Mouse (Mus musculus): Measurements from ENCODE around the gene Fyb. TPM values are rescaled to one million over a fixed set of nuclear protein-coding genes. Genes with fewer than 3 reads are reported as not detected.

The Fyb gene
- total and polyA plus RNA-seq, 2 experiments from 2014 or later = 2.2 to 3.6 TPM

GRCm38 (mm10) chr15:6570876-6571275 is 48.2 kb downstream of the Fyb start:
- H3K4me2 ChIP-seq (ENCODE audit: low read depth, low read length, poor library complexity, severe bottlenecking) = no peak overlapping the region
- no peaks in the 10 kb centered on the region for H3K4me1 ChIP-seq (ENCODE audit: insufficient read depth, low read length)
- 8% methylated on average over 7 of the region's 7 CpGs for WGBS
- peak; percentile 92 for TF ChIP-seq CTCF (IDR thresholded peaks at IDR 0.05)
- no peak overlapping the region for H3K9ac ChIP-seq (replicated peaks; ENCODE audit: low read length, poor library complexity, severe bottlenecking)
- no peak overlapping the region for H3K27ac ChIP-seq (ENCODE audit: low read depth, low read length)
- H3K4me3 ChIP-seq (ENCODE audit: low read depth, low read length) = no peak overlapping the region
- no peaks in the 10 kb centered on the region for H3K9me3 ChIP-seq (ENCODE audit: low read length)
- no peaks in the 10 kb centered on the region for H3K36me3 ChIP-seq (ENCODE audit: insufficient read depth, low read length)
- ATAC-seq (ENCODE audit: low FRiP score) = peak; percentile 75
- no peaks in the 10 kb centered on the region for H3K27me3 ChIP-seq (ENCODE audit: insufficient read depth, low read length)
- DNase-seq (ENCODE audit: low spot score) = peak; percentile 67

DNA sequence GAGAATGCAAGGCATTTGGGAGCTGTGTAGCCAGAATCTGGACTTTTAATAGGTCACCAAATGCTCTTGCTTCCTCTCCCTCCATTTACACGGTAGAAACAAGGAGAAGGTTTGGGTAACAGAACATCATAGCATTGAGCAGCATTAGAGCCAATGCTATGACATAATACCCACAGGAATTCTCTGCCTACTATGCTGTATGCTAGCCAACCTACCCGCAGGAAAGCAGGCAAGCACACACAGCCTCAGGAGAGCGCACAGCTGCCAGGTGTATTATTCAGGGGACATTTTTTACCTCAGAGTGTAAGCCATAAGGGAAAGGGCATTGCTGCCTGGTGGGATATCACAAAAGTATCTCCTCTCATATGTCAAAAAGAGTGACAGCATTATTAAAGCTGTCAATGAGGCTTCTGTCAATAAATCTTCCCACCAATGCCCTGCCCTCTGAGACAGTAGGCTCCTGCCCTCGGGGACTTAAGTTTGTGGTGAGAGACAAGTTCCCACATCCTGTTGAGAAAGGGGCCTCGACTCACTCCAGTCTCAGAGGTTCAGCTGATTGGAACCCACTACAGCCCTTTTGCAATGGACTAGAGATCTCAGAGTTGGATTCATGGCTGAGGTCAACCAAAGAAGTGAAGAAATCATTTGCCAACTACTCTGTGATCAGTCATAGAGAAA is 51.8 kb downstream of the Fyb start:
- WGBS = 53% methylated on average over 5 of the region's 5 CpGs
- Histone ChIP-seq H3K27ac (ENCODE audit: low read depth, low read length) (no peak overlapping the region), H3K36me3 (ENCODE audit: insufficient read depth, low read length) (no peaks in the 10 kb centered on the region), H3K9me3 (ENCODE audit: low read length) (no peaks in the 10 kb centered on the region), H3K4me3 (ENCODE audit: low read depth, low read length) (no peak overlapping the region), H3K4me2 (ENCODE audit: low read depth, low read length, poor library complexity, severe bottlenecking) (no peak overlapping the region), H3K9ac (replicated peaks; ENCODE audit: low read length, poor library complexity, severe bottlenecking) (no peak overlapping the region), H3K4me1 (ENCODE audit: insufficient read depth, low read length) (no peaks in the 10 kb centered on the region), H3K27me3 (ENCODE audit: insufficient read depth, low read length) (no peaks in the 10 kb centered on the region)
- no peak for TF ChIP-seq CTCF (IDR thresholded peaks at IDR 0.05)
- ATAC-seq (ENCODE audit: low FRiP score) = no peak
- no peak for DNase-seq (ENCODE audit: low spot score)

- Histone ChIP-seq H3K4me3 (ENCODE audit: low read depth, low read length) (no peak overlapping the region), H3K27ac (ENCODE audit: low read depth, low read length) (no peak overlapping the region), H3K36me3 (ENCODE audit: insufficient read depth, low read length) (no peaks in the 10 kb centered on the region), H3K4me2 (ENCODE audit: low read depth, low read length, poor library complexity, severe bottlenecking) (no peak overlapping the region), H3K9ac (replicated peaks; ENCODE audit: low read length, poor library complexity, severe bottlenecking) (no peak overlapping the region), H3K4me1 (ENCODE audit: insufficient read depth, low read length) (no peaks in the 10 kb centered on the region), H3K9me3 (ENCODE audit: low read length) (no peaks in the 10 kb centered on the region), H3K27me3 (ENCODE audit: insufficient read depth, low read length) (no peaks in the 10 kb centered on the region)
- no peak for DNase-seq (ENCODE audit: low spot score)
- no peak for ATAC-seq (ENCODE audit: low FRiP score)
- TF ChIP-seq CTCF (IDR thresholded peaks at IDR 0.05) = no peak
- 70% methylated on average over 9 of the region's 9 CpGs for WGBS
Measured at GRCm38 (mm10) chr15:6577971-6578370, 55.3 kb downstream of the Fyb start.

GRCm38 (mm10) chr15:6578654-6579053 is 56.0 kb downstream of the Fyb start:
- H3K4me2 ChIP-seq (ENCODE audit: low read depth, low read length, poor library complexity, severe bottlenecking) = no peak overlapping the region
- H3K9me3 ChIP-seq (ENCODE audit: low read length) = no peaks in the 10 kb centered on the region
- no peak for TF ChIP-seq CTCF (IDR thresholded peaks at IDR 0.05)
- H3K9ac ChIP-seq (replicated peaks; ENCODE audit: low read length, poor library complexity, severe bottlenecking) = no peak overlapping the region
- no peaks in the 10 kb centered on the region for H3K4me1 ChIP-seq (ENCODE audit: insufficient read depth, low read length)
- DNase-seq (ENCODE audit: low spot score) (no peak), ATAC-seq (ENCODE audit: low FRiP score) (no peak)
- no peak overlapping the region for H3K4me3 ChIP-seq (ENCODE audit: low read depth, low read length)
- no peak overlapping the region for H3K27ac ChIP-seq (ENCODE audit: low read depth, low read length)
- WGBS = 85% methylated on average over 2 of the region's 2 CpGs
- H3K27me3 ChIP-seq (ENCODE audit: insufficient read depth, low read length) = no peaks in the 10 kb centered on the region
- no peaks in the 10 kb centered on the region for H3K36me3 ChIP-seq (ENCODE audit: insufficient read depth, low read length)

DNA sequence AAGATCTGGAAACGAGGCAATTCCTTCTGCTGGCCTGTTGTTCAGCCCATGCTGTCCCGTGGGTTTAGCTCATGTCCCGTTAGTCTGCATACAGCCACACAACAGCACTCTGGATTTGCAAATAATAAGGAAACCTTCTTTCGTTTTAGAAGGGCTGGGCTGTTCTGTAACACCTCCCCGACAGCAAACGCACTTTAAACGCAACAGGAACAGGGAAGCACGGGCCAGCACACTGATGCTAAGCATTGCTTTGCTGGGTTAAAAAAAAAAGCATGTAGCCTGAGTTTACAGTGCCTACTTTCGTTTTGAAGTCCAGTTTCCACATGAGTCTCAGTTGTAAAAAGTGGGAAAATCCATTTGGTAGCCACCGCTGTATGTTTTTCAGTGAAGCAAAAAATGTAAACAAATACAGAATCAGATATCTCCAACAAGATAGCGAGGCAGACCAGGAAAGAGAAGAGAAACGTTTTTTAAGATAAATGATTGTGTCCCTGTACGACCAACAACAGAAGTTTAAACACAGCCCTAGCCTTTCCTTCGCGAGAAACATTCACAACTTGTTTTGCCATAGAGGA is 56.6 kb downstream of the Fyb start:
- ATAC-seq (ENCODE audit: low FRiP score) = no peak
- H3K27me3 ChIP-seq (ENCODE audit: insufficient read depth, low read length) = no peaks in the 10 kb centered on the region
- no peaks in the 10 kb centered on the region for H3K36me3 ChIP-seq (ENCODE audit: insufficient read depth, low read length)
- H3K9me3 ChIP-seq (ENCODE audit: low read length) = no peaks in the 10 kb centered on the region
- DNase-seq (ENCODE audit: low spot score) = no peak
- no peak overlapping the region for H3K27ac ChIP-seq (ENCODE audit: low read depth, low read length)
- no peak overlapping the region for H3K4me2 ChIP-seq (ENCODE audit: low read depth, low read length, poor library complexity, severe bottlenecking)
- H3K4me3 ChIP-seq (ENCODE audit: low read depth, low read length) = no peak overlapping the region
- H3K9ac ChIP-seq (replicated peaks; ENCODE audit: low read length, poor library complexity, severe bottlenecking) = no peak overlapping the region
- WGBS = 85% methylated on average over 15 of the region's 15 CpGs
- H3K4me1 ChIP-seq (ENCODE audit: insufficient read depth, low read length) = no peaks in the 10 kb centered on the region
- TF ChIP-seq CTCF (IDR thresholded peaks at IDR 0.05) = no peak

DNA sequence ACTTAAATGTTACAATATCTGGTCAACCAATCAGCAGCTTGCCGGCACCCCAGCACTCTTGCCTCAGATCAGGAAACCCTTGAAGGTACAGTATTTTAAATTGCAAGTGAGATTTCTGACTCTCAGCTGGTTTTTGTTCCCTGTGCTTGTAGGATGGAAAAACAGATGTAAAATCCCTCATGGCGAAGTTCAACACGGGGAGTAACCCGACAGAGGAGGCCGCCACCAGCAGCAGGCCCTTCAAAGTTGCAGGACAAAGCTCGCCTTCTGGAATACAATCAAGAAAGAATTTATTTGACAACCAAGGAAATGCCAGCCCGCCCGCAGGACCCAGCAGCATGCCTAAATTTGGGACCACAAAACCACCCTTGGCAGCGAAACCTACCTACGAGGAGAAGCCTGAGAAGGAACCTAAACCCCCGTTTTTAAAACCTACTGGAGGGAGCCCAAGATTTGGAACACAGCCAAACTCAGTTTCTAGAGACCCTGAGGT is 57.2 kb downstream of the Fyb start:
- no peak for ATAC-seq (ENCODE audit: low FRiP score)
- Histone ChIP-seq H3K27me3 (ENCODE audit: insufficient read depth, low read length) (no peaks in the 10 kb centered on the region), H3K4me3 (ENCODE audit: low read depth, low read length) (no peak overlapping the region), H3K27ac (ENCODE audit: low read depth, low read length) (no peak overlapping the region), H3K9ac (replicated peaks; ENCODE audit: low read length, poor library complexity, severe bottlenecking) (no peak overlapping the region), H3K9me3 (ENCODE audit: low read length) (no peaks in the 10 kb centered on the region), H3K4me1 (ENCODE audit: insufficient read depth, low read length) (no peaks in the 10 kb centered on the region), H3K4me2 (ENCODE audit: low read depth, low read length, poor library complexity, severe bottlenecking) (no peak overlapping the region), H3K36me3 (ENCODE audit: insufficient read depth, low read length) (no peaks in the 10 kb centered on the region)
- no peak for TF ChIP-seq CTCF (IDR thresholded peaks at IDR 0.05)
- 80% methylated on average over 11 of the region's 11 CpGs for WGBS
- DNase-seq (ENCODE audit: low spot score) = no peak

All from midbrain, postnatal 0 days (tissue).